19 mouse cellular contexts compared by ENCODE assay signal in genomic region chr10:107569044-107569443, GRCm38 (mm10).
A peak's percentile ranks its signal among the peaks of the same experiment; 100 is the strongest.
DNase-seq lines count a peak whose midpoint lies in the region; ATAC-seq lines count a peak whose summit lies in the region.
"Had no signal": no experiment of that assay in that cellular context is flagged by ENCODE, and none has a peak within 500 bp of the region (broad histone marks: within the 10 kb centered on the region; RNA-seq: fewer than 3 reads in every experiment).

No protein-coding gene starts in this region.

- H3K9ac ChIP-seq in limb, embryonic 11.5 days (ENCODE audit: low read length), result no peak overlapping the region
- no peak overlapping the region for H3K9ac ChIP-seq in limb, embryonic 12.5 days (replicated peaks)
- H3K9ac ChIP-seq: embryonic facial prominence, embryonic 12.5 days; forebrain, embryonic 13.5 days; forebrain, embryonic 15.5 days; forebrain, postnatal 0 days had no signal

- H3K27me3 ChIP-seq in limb, embryonic 11.5 days (ENCODE audit: control insufficient read depth, insufficient read depth, low read length), result no peaks in the 10 kb centered on the region
- H3K27me3 ChIP-seq in limb, embryonic 10.5 days (ENCODE audit: low read depth, poor library complexity, severe bottlenecking), result no peaks in the 10 kb centered on the region
- no peaks in the 10 kb centered on the region for H3K27me3 ChIP-seq in limb, embryonic 12.5 days
- H3K27me3 ChIP-seq: embryonic facial prominence, embryonic 12.5 days; forebrain, embryonic 13.5 days; forebrain, embryonic 15.5 days had no signal

- 22% methylated on average over 3 of the region's 3 CpGs for WGBS in limb, embryonic 11.5 days
- 40% methylated on average over 3 of the region's 3 CpGs for WGBS in limb, embryonic 10.5 days
- 13% methylated on average over 3 of the region's 3 CpGs for WGBS in limb, embryonic 12.5 days

- ATAC-seq in limb, embryonic 11.5 days (ENCODE audit: insufficient number of reproducible peaks, low FRiP score, low TSS enrichment, low read depth), result peak; percentile 71; the same call in 1 of the 2 replicates
- 0 out of 2 replicates have a peak, but pooled peaks have one; percentile 37 for ATAC-seq in limb, embryonic 12.5 days (ENCODE audit: insufficient number of reproducible peaks, insufficient read depth, low FRiP score, low TSS enrichment, low read depth)
- ATAC-seq: forebrain, embryonic 13.5 days; forebrain, embryonic 15.5 days; forebrain, postnatal 0 days had no signal

- no peaks in the 10 kb centered on the region for H3K9me3 ChIP-seq in limb, embryonic 11.5 days (ENCODE audit: control insufficient read depth, low read length)
- no peaks in the 10 kb centered on the region for H3K9me3 ChIP-seq in limb, embryonic 10.5 days (replicated peaks)
- H3K9me3 ChIP-seq in limb, embryonic 12.5 days, result no peaks in the 10 kb centered on the region
- H3K9me3 ChIP-seq: embryonic facial prominence, embryonic 10.5 days; embryonic facial prominence, embryonic 12.5 days; forebrain, embryonic 13.5 days; forebrain, embryonic 15.5 days had no signal

- no peaks in the 10 kb centered on the region for H3K36me3 ChIP-seq in limb, embryonic 11.5 days (ENCODE audit: control insufficient read depth, insufficient read depth, low read length)
- H3K36me3 ChIP-seq in limb, embryonic 10.5 days, result no peaks in the 10 kb centered on the region
- no peaks in the 10 kb centered on the region for H3K36me3 ChIP-seq in limb, embryonic 12.5 days
- H3K36me3 ChIP-seq: embryonic facial prominence, embryonic 10.5 days; embryonic facial prominence, embryonic 12.5 days; forebrain, embryonic 15.5 days had no signal

- no peak overlapping the region for H3K27ac ChIP-seq in limb, embryonic 11.5 days (replicated peaks; ENCODE audit: low read depth, low read length)
- no peak overlapping the region for H3K27ac ChIP-seq in limb, embryonic 10.5 days
- no peak overlapping the region for H3K27ac ChIP-seq in limb, embryonic 12.5 days
- H3K27ac ChIP-seq: embryonic facial prominence, embryonic 10.5 days; embryonic facial prominence, embryonic 12.5 days; forebrain, embryonic 13.5 days; forebrain, embryonic 15.5 days had no signal

- DNase-seq in limb, embryonic 11.5 days (ENCODE audit: low spot score), result no peak
- no peak for DNase-seq in limb, embryonic 10.5 days (ENCODE audit: low spot score)
- no peak for DNase-seq in layer of hippocampus, adult 11-12 months (ENCODE audit: low spot score)
- DNase-seq in layer of hippocampus, adult 18-20 months (ENCODE audit: low spot score in 2 of 2), result no peak
- DNase-seq: adrenal gland, adult 2 months; adrenal gland, postnatal 10 days; adrenal gland, postnatal 25 days; cerebellum, adult 11 months; cerebellum, adult 18-20 months; cerebellum, adult 8-10 months; cerebellum, adult 9-11 months; cerebellum, postnatal 14 days; cerebellum, postnatal 36 days; forebrain, postnatal 0 days had no signal

- H3K4me2 ChIP-seq in limb, embryonic 11.5 days (ENCODE audit: low read depth, severe bottlenecking), result no peak overlapping the region
- H3K4me2 ChIP-seq in limb, embryonic 12.5 days, result no peak overlapping the region
- H3K4me2 ChIP-seq: embryonic facial prominence, embryonic 12.5 days; forebrain, embryonic 13.5 days; forebrain, embryonic 15.5 days had no signal

- no peaks in the 10 kb centered on the region for H3K4me1 ChIP-seq in limb, embryonic 11.5 days (ENCODE audit: control insufficient read depth, insufficient read depth, low read length)
- H3K4me1 ChIP-seq in limb, embryonic 10.5 days, result no peaks in the 10 kb centered on the region
- peaks cover 7% of the 10 kb centered on the region; the same call in 1 of the 2 replicates for H3K4me1 ChIP-seq in limb, embryonic 12.5 days (replicated peaks)
- H3K4me1 ChIP-seq: embryonic facial prominence, embryonic 10.5 days; embryonic facial prominence, embryonic 12.5 days; forebrain, embryonic 13.5 days; forebrain, embryonic 15.5 days had no signal

- no peak overlapping the region for H3K4me3 ChIP-seq in limb, embryonic 11.5 days (ENCODE audit: low read depth, low read length)
- no peak overlapping the region for H3K4me3 ChIP-seq in limb, embryonic 10.5 days
- H3K4me3 ChIP-seq in limb, embryonic 12.5 days (replicated peaks), result no peak overlapping the region
- H3K4me3 ChIP-seq: embryonic facial prominence, embryonic 10.5 days; embryonic facial prominence, embryonic 12.5 days; forebrain, embryonic 13.5 days; forebrain, embryonic 15.5 days had no signal
